Mouse (Mus musculus) CH12.LX (cell line): ENCODE data around the gene Necap2.

Experiments used
- CHD1 ChIP-seq: IDR thresholded peaks from 2 replicates; pipeline ENCODE4 v1.6.1; 2012; ENCODE audit warnings: low read depth, low read length, improper control_type of control experiment, inconsistent platforms
- CTCF ChIP-seq, 2 experiments: IDR thresholded peaks in 1 of 2; conservative IDR thresholded peaks in 1 of 2; 2 replicates each; pipeline ENCODE4 v1.5.1; 2011 to 2012; ENCODE audit warnings: low read depth in 2 of 2, low read length in 2 of 2, improper control_type of control experiment in 1 of 2, inconsistent platforms in 1 of 2, mild to moderate bottlenecking in 1 of 2, moderate library complexity in 1 of 2
- ELF1 ChIP-seq: IDR thresholded peaks from 2 replicates; pipeline ENCODE4 v1.6.1; 2014; ENCODE audit warnings: low read depth, mild to moderate bottlenecking, inconsistent platforms, low read length, improper control_type of control experiment
- EP300 ChIP-seq: IDR thresholded peaks from 2 replicates; pipeline ENCODE4 v1.6.1; 2011; ENCODE audit warnings: low read length, improper control_type of control experiment
- HCFC1 ChIP-seq: IDR thresholded peaks from 2 replicates; pipeline ENCODE4 v1.6.1; 2012; ENCODE audit warnings: low read depth, mild to moderate bottlenecking, inconsistent platforms, low read length, improper control_type of control experiment
- MAZ ChIP-seq: IDR thresholded peaks from 2 replicates; pipeline ENCODE4 v1.6.1; 2012; ENCODE audit warnings: low read depth, mild to moderate bottlenecking, inconsistent platforms, low read length, improper control_type of control experiment, moderate library complexity
- POLR2A ChIP-seq: IDR thresholded peaks from 2 replicates; pipeline ENCODE4 v1.6.1; 2011; ENCODE audit warnings: low read depth, mild to moderate bottlenecking, improper control_type of control experiment, low read length
- TCF12 ChIP-seq: IDR thresholded peaks from 2 replicates; pipeline ENCODE4 v1.6.1; 2014; ENCODE audit warnings: low read depth, mild to moderate bottlenecking, inconsistent platforms, low read length, improper control_type of control experiment
- ZC3H11A ChIP-seq: IDR thresholded peaks from 2 replicates; pipeline ENCODE4 v1.6.1; 2012; ENCODE audit warnings: low read depth, mild to moderate bottlenecking, inconsistent platforms, low read length, improper control_type of control experiment
- ZKSCAN1 ChIP-seq: IDR thresholded peaks from 2 replicates; pipeline ENCODE4 v1.6.1; 2012; ENCODE audit warnings: low read depth, inconsistent platforms, low read length, improper control_type of control experiment, borderline replicate concordance

- TF ChIP-seq TCF12 (no peak), ZC3H11A (no peak), EP300 (no peak), CHD1 (no peak), CTCF (conservative IDR thresholded peaks at IDR 0.05 in 1 of 2, IDR thresholded peaks at IDR 0.05 in 1 of 2; ENCODE audit: low read depth in 2 of 2, low read length in 2 of 2) (no peak), POLR2A (no peak), MAZ (no peak), ELF1 (no peak), ZKSCAN1 (no peak), HCFC1 (no peak)
Measured at GRCm38 (mm10) chr4:141072502-141072901, 5.7 kb downstream of the Necap2 start.
